Mouse (Mus musculus): ENCODE measurements around the gene Ltf.

- TF ChIP-seq EP300 (optimal IDR thresholded peaks at IDR 0.05) (no peak), CTCF (IDR thresholded peaks at IDR 0.05; ENCODE audit: low read depth) (no peak)
Observed at GRCm38 (mm10) chr9:110985541-110985940, 33.5 kb upstream of the Ltf start.
